Mouse (Mus musculus) liver, postnatal 0 days (tissue): ENCODE data around the gene Chrna4.

Experiments used
- CTCF ChIP-seq: sonication (generic); IDR thresholded peaks from 2 replicates; pipeline ENCODE4 v1.5.1; 2016; ENCODE audit warnings: antibody characterized with exemption, low read depth
- EP300 ChIP-seq: IDR thresholded peaks from 2 replicates; pipeline ENCODE4 v1.6.1; 2016; ENCODE audit warnings: antibody characterized with exemption, low read depth, mild to moderate bottlenecking

- TF ChIP-seq CTCF (no peak), EP300 (no peak)
Observed at GRCm38 (mm10) chr2:181007054-181007453, 36.3 kb downstream of the Chrna4 start.
